Mouse (Mus musculus) cerebellum, postnatal 36 days (tissue): Measurements from ENCODE around the gene Dusp10.

Source experiments
- DNase-seq, 2 experiments: peaks; one replicate each; pipeline ENCODE4 v3.0.0; 2021 to 2022; ENCODE audit warnings: mixed read lengths in 2 of 2

The Dusp10 gene

GRCm38 (mm10) chr1:184032682-184033389 lies 19.7 kb downstream of the Dusp10 start:
- DNase-seq = no peak

- peak in 1 of 2 experiments; percentile 74 for DNase-seq
These were observed 20.4 kb downstream of the Dusp10 start for GRCm38 (mm10) chr1:184033390-184034010.

GRCm38 (mm10) chr1:184034011-184034557 lies 21.0 kb downstream of the Dusp10 start, which contains the start of gene 1700056E22Rik:
TSS of gene 1700056E22Rik (minus strand) at chr1:184034301.
- DNase-seq = peak; percentile 96 to 97

- DNase-seq = peak; percentile 25 to 52
These were observed 21.7 kb downstream of the Dusp10 start for GRCm38 (mm10) chr1:184034741-184035181.

GRCm38 (mm10) chr1:184035346-184035903 lies 22.3 kb downstream of the Dusp10 start:
- peak in 1 of 2 experiments; percentile 21 for DNase-seq

- DNase-seq = no peak
These were observed 24.7 kb downstream of the Dusp10 start for GRCm38 (mm10) chr1:184037802-184038201.

- no peak for DNase-seq
These were observed 26.2 kb downstream of the Dusp10 start for GRCm38 (mm10) chr1:184039301-184039700.

GRCm38 (mm10) chr1:184040181-184040580 lies 27.1 kb downstream of the Dusp10 start:
- DNase-seq = no peak

GRCm38 (mm10) chr1:184040906-184041305 lies 27.8 kb downstream of the Dusp10 start:
- DNase-seq = no peak

GRCm38 (mm10) chr1:184041778-184042573 lies 28.9 kb downstream of the Dusp10 start:
- no peak for DNase-seq

GRCm38 (mm10) chr1:184042745-184043144 lies 29.6 kb downstream of the Dusp10 start:
- DNase-seq = no peak

GRCm38 (mm10) chr1:184043391-184043790 lies 30.3 kb downstream of the Dusp10 start:
- DNase-seq = no peak

GRCm38 (mm10) chr1:184046070-184046677 lies 33.1 kb downstream of the Dusp10 start:
- no peak for DNase-seq

GRCm38 (mm10) chr1:184047818-184048217 lies 34.7 kb downstream of the Dusp10 start:
- no peak for DNase-seq

GRCm38 (mm10) chr1:184048675-184049418 lies 35.7 kb downstream of the Dusp10 start:
- DNase-seq = no peak

- DNase-seq = no peak
These were observed 38.2 kb downstream of the Dusp10 start for GRCm38 (mm10) chr1:184051286-184051685.

GRCm38 (mm10) chr1:184051824-184052223 lies 38.7 kb downstream of the Dusp10 start:
- peak; percentile 64 to 67 for DNase-seq

GRCm38 (mm10) chr1:184052331-184052730 lies 39.2 kb downstream of the Dusp10 start:
- no peak for DNase-seq

GRCm38 (mm10) chr1:184053141-184053540 lies 40.0 kb downstream of the Dusp10 start:
- no peak for DNase-seq

- DNase-seq = no peak
These were observed 40.6 kb downstream of the Dusp10 start for GRCm38 (mm10) chr1:184053711-184054110.

GRCm38 (mm10) chr1:184054176-184054575 lies 41.1 kb downstream of the Dusp10 start:
- no peak for DNase-seq
